Mouse (Mus musculus) B cell, adult 2 months (primary cell): Measurements from ENCODE around the gene Gabarapl2.
A peak's percentile ranks its signal among the peaks of the same experiment; 100 is the strongest.

Source experiments
- DNase-seq, 2 experiments: peaks; one replicate each; pipeline ENCODE4 v3.0.0; 2022

Gabarapl2 gene

DNA sequence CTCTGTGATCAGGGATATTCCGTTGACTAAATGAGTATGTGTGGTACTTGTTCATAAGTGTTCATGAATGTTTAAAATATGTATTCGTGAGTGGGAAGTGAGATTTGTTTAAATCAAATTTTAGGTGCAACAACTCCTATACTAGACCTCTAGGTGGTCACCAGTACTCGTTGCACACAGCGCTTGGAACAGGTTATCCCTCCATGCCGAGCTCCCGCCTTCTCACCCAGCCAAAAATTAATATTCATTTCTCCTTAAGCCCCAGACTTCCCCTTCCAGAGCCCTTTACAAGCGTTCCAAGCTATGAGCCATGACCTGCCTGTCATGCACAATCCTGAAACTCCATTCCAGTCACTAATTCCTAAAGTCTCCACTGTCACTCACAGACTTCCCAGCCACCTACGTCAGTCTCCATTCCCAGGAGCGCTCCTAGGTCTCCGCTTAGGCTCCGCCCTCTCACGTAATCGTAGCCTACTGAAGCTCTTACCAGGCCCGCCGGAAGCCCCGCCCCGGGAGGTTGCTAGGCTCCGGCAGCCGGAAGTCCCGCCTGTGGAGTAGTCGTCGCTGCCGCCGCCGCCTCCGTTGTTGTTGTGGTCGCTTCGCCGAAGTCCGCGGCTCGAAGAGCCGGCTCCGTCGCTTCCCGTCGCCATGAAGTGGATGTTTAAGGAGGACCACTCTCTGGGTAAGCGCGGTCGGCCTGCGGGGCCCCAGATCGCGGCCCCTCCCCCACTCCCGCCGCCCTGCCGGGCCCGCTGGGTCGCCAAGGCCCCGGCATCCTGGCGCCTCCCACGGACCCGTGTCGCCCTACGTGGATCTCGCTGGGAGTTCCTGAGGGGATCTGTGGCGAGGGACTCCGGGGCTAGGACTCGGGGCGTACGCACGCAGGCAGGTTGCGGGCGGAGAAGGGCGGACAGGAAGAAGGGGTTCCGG lies at the start of gene Gabarapl2:
Gene Gabarapl2 (plus strand): TSS at position 533 of the 930 bp plus-strand sequence.
- DNase-seq: peak; percentile 97 to 98

- no peak for DNase-seq
These were observed 49.6 kb upstream of the Gabarapl2 start for GRCm38 (mm10) chr8:111890911-111891303.

DNA sequence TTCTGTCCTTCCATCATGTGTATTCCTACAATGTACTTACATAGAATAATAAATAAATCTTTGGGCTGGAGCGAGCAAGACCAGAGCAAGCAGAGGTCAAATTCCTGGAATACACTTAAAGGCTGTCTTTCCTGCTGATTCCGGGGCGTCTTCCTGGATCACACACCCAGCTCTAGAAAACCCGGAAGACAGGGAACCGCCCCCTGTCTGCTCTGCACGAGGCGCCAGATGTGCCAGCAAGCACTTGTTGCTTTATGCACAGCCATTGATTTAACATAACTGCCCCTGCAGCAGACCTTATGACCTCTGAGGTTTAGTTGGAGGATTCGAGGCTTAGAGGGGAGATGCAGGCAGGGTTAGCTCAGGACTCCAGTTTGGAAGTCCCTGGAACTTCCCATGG lies 48.5 kb upstream of the Gabarapl2 start:
- DNase-seq: no peak

DNA sequence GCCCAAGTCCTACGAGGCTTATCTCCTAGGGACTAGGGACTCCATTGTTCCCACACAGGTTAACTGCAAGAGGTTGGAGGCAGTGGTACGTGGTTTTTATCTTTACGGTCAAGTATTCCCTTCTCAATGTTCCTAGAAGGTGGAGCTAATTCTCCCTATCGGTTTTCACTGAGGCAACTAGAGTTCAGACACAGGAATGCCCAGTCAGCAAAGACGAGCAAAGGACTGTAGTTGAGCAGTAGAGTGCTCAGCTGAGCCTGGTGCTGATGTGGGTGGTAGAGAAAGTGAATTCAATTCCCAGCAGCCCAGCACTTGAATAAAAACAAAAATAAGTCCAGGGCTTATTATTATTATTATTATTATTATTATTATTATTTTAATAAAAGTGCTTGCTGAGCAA lies 47.9 kb upstream of the Gabarapl2 start:
- DNase-seq: no peak

- peak; percentile 8 to 12 for DNase-seq
These were observed 45.5 kb upstream of the Gabarapl2 start for GRCm38 (mm10) chr8:111894955-111895354.

- no peak for DNase-seq
These were observed 41.9 kb upstream of the Gabarapl2 start for GRCm38 (mm10) chr8:111898586-111898985.

DNA sequence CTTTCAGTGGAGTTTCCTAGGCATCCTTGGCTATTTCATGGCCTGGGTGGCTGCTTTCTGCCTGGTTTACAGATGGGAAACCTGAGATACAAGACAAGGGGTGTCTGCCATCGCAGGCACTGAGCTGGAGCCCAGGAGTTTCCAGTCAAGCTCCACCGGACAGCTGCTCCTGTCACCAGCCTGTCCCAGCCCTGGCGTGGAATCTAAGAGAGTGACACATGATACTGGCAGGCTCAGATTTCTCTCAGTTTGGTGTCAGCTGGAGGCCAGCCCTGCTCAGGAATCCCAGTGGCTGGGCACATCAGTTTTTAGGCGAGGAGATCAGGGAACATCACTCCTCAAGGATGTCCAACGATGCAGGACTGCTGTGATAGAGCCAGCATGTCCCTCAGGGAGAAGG lies 38.4 kb upstream of the Gabarapl2 start:
- no peak for DNase-seq

DNA sequence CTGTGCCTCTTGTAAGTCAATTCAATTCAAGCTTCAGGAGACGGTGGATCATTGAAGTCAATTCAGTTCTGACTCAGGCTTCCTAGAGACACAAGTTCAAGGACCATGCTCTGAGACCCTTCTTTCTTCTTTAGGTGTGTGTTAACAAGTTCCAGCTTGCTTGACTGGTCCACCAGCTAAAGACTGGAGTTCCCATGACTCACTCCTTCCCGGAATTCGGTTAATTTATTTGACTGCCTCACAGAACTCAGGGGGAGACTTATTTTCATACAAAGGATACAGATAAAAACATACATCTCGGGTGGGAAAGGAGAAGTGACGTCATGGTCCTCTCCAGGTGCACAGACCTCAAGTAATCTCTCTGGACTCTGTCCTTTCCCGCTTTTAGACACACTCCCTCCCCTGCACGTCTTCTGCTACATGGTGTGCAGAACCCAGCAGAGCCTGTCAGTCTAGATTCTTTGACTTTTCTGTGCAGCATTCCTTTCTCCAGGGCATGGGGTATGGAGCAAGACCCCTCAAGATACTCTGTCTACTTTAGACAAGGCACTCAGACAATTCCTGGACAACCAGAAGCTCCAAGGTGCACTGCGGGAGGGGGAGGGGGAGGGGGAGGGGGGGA lies 34.9 kb upstream of the Gabarapl2 start:
- no peak for DNase-seq

GRCm38 (mm10) chr8:111909621-111910450 lies 30.7 kb upstream of the Gabarapl2 start, which contains the start of gene Chst5:
TSS of gene Chst5 (minus strand) at chr8:111910447.
- no peak for DNase-seq

- DNase-seq: no peak
These were observed 28.9 kb upstream of the Gabarapl2 start for GRCm38 (mm10) chr8:111911572-111911971.

GRCm38 (mm10) chr8:111912860-111913432 lies 27.6 kb upstream of the Gabarapl2 start:
- DNase-seq: no peak

DNA sequence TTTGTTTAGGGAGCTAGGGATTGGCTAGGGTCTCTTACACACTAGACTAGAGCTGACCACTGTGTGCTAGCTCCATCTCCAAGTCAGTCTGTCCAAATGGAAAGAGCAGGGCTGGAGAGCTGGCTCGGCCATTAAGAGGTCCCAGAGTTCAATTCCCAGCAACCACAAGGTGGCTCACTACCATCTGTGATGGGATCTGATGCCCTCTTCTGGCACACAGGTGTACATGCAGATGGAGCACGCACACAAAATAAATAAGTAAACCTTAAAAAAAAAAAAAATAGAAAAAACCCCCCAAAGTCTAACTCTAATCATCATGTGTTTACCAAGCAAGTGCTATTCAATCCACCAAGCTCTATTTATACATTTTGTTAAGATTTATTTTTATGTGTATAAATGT lies 20.8 kb upstream of the Gabarapl2 start:
- DNase-seq: no peak

DNA sequence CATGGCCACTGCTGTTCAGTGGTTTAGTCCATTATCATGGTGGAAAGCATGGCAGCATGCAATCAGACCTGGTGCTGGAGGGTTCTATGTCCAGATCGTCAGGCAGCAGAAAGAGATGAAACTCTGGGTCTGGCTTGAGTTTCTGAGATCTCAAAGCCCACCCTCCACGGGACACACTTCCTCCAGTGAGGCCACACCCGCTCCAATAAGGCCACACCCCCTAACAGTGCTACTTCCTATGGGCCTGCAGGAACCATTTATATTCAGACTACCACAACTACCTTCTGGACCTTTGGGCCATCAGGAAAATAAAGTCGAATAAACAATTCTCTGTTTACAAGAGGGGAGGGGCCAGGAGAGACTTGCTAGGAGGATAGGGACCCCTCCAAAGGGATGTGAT lies 19.5 kb upstream of the Gabarapl2 start:
- DNase-seq: no peak

DNA sequence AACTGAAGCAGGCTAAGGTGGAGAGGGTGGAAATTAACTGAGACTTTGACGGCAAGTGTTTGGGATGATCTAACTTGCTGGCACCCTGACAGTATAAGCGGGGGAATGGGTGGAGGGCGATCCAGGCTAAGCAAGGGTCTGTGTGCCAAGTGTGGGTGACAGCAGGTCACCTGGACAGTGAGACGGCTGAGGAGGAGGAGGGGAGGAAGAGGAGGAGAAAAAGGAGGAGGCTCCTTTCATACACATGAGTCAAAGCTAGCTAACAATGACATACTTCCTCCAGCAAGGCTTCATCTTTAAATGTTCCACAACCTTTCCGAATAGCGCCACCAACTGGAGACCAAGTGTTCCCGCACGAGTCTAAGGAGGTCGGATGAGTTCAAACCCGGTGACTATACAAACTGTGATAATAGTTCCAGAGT lies 17.1 kb upstream of the Gabarapl2 start:
- DNase-seq: peak; percentile 64

DNA sequence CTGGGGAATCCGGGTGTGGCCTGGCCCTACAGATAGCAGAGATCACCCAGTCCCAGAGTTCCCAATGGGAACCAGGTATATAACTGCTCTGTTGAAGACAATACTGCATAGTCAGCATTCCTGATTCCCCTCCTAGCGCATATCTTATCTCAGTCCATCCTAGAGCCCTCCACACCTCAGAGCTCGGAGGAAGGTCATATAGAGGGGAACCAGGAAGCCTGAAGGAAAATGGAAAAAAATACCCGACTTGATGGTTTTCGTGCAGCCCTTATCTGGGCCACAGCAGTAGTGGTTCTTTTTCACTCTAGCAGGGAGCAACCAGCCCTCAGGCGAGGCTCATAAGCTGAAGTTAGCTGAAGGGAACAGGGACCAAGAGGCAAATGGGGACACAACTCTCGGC lies 15.5 kb upstream of the Gabarapl2 start:
- no peak for DNase-seq

GRCm38 (mm10) chr8:111929648-111930344 lies 10.7 kb upstream of the Gabarapl2 start:
- no peak for DNase-seq

DNA sequence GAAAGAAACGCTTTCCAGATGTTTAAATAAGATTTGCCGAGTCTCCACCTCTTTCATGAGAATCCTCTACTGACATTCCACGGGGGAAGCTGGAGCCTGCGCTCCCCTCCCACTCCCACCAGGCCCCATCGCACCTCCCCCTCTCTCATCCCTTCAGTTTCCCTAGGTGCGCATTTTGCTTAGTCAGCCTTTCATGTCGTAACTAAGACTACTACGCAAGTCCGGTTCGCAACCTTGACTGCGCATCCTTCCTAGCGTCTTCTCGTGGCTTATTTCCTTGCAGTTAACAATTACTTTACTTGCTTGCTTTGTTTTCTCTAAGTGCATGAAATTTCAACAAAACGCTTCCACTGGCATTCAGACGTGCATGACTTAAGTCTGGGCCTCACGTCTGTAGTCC lies 8.8 kb upstream of the Gabarapl2 start:
- DNase-seq: no peak

GRCm38 (mm10) chr8:111932580-111933336 lies 7.7 kb upstream of the Gabarapl2 start:
- peak; percentile 57 for DNase-seq

- DNase-seq: peak; percentile 89 to 90
These were observed 7.0 kb upstream of the Gabarapl2 start, which contains the start of gene Tmem231 for GRCm38 (mm10) chr8:111933348-111934076. TSS of gene Tmem231 (minus strand) at chr8:111933881.

DNA sequence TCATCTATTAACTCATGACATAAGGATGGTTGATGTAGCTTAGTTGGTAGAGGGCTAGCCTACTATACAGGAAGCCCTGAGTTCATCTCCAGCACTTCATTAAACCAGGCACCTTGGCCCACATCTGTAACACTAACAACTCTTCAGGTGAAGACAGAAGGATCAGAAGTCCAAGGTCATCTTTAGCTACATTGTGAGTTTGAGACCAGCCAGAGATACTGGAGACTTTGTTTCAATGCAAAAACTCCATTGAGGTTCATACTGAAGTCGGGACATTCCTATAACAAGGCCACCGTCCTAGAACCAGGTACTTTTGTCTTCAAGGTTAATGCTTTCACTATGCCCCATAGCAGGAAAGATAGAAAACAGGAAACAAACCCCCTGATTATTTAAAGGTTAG lies 6.3 kb upstream of the Gabarapl2 start:
- no peak for DNase-seq

DNA sequence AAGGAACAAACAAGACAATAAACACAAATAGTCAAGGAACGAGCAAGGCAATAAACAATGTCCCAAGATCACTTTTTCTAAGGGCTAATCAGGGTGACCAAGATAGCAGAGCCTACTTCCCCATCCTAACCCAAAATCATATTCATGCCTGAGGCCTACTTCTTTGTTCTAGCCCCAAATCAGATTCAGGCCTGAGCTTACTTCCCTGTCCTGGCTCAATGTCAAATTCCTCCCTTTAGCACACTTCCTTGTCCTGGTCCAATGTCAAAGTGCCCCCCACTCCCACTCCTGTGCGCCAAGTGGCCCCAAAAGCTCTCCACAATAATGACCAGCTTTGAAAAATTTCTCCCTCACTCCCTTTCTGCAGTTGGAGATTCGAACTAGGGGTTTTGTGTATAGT lies 3.3 kb upstream of the Gabarapl2 start:
- no peak for DNase-seq
